Mouse (Mus musculus): ENCODE measurements around the gene Slc7a5.

Slc7a5 gene

GRCm38 (mm10) chr8:121850821-121851470 lies 56.5 kb downstream of the Slc7a5 start:
- peak; percentile 99 for DNase-seq (ENCODE audit: low read depth)

GRCm38 (mm10) chr8:121850436-121850820 lies 57.1 kb downstream of the Slc7a5 start:
- peak; percentile 83 for DNase-seq (ENCODE audit: low read depth)

GRCm38 (mm10) chr8:121850018-121850417 lies 57.5 kb downstream of the Slc7a5 start:
- peak; percentile 96 for DNase-seq (ENCODE audit: low read depth)

- no peak for DNase-seq (ENCODE audit: low read depth)
Measured at GRCm38 (mm10) chr8:121849303-121849702, 58.2 kb downstream of the Slc7a5 start.

GRCm38 (mm10) chr8:121848495-121848894 lies 59.0 kb downstream of the Slc7a5 start:
- peak; percentile 87 for DNase-seq (ENCODE audit: low read depth)

GRCm38 (mm10) chr8:121847987-121848386 lies 59.5 kb downstream of the Slc7a5 start:
- DNase-seq (ENCODE audit: low read depth), result no peak

GRCm38 (mm10) chr8:121847261-121847822 lies 60.2 kb downstream of the Slc7a5 start:
- DNase-seq (ENCODE audit: low read depth), result peak; percentile 82

- no peak for DNase-seq (ENCODE audit: low read depth)
Measured at GRCm38 (mm10) chr8:121846815-121847214, 60.7 kb downstream of the Slc7a5 start.

- no peak for DNase-seq (ENCODE audit: low read depth)
Measured at GRCm38 (mm10) chr8:121844765-121845164, 62.7 kb downstream of the Slc7a5 start.

GRCm38 (mm10) chr8:121843184-121843733 lies 64.2 kb downstream of the Slc7a5 start:
- DNase-seq (ENCODE audit: low read depth), result no peak

GRCm38 (mm10) chr8:121842064-121842955 lies 65.2 kb downstream of the Slc7a5 start:
- DNase-seq (ENCODE audit: low read depth), result no peak

GRCm38 (mm10) chr8:121841242-121841641 lies 66.3 kb downstream of the Slc7a5 start:
- peak; percentile 89 for DNase-seq (ENCODE audit: low read depth)

GRCm38 (mm10) chr8:121832503-121832902 lies 75.0 kb downstream of the Slc7a5 start:
- DNase-seq (ENCODE audit: low read depth), result peak; percentile 96

GRCm38 (mm10) chr8:121832061-121832460 lies 75.4 kb downstream of the Slc7a5 start:
- DNase-seq (ENCODE audit: low read depth), result no peak

All from 416B (cell line).